Mouse (Mus musculus): ENCODE measurements around the gene H2afj.

- TF ChIP-seq GATA1 (IDR thresholded peaks at IDR 0.05; ENCODE audit: borderline replicate concordance, low read length) (no peak), FLI1 (IDR thresholded peaks at IDR 0.05; ENCODE audit: low read length) (no peak)
These were observed 19.1 kb downstream of the H2afj start for GRCm38 (mm10) chr6:136827116-136827515.
